Mouse (Mus musculus) lung, embryonic 16.5 days (tissue): ENCODE measurements around the gene Cd320. TPM values are rescaled to one million over a fixed set of nuclear protein-coding genes. Genes with fewer than 3 reads are reported as not detected.
"Not testable (repeated sequence)": the region's sequence is repeated elsewhere in the genome, so short reads cannot be mapped to it uniquely, and the experiment has no call there.

ENCODE experiments used
- ATAC-seq: fragments of 200-750 bp; cut with Nextera tagmentation; 2 replicates; pipeline ENCODE4 v1.8.0; 2017; ENCODE audit warnings: low read depth, mild to moderate bottlenecking, moderate library complexity
- H3K27ac ChIP-seq: fragments of 300-500 bp; sonication (generic); 2 replicates; pipeline ENCODE4 v1.5.1; 2014; ENCODE audit warnings: mild to moderate bottlenecking, control low read depth, low read length
- H3K27me3 ChIP-seq: fragments of 300-500 bp; sonication (generic); 2 replicates; pipeline ENCODE4 v1.6.1; 2014; ENCODE audit warnings: low read depth, low read length, mixed read lengths; ENCODE audit not compliant: control insufficient read depth, insufficient read depth
- H3K36me3 ChIP-seq: fragments of 300-500 bp; sonication (generic); 2 replicates; pipeline ENCODE4 v1.6.1; 2014; ENCODE audit warnings: low read length; ENCODE audit not compliant: control insufficient read depth, insufficient read depth
- H3K4me1 ChIP-seq: fragments of 300-500 bp; sonication (generic); replicated peaks from 2 replicates; pipeline ENCODE4 v1.6.1; 2014; ENCODE audit warnings: low read length, mixed read lengths; ENCODE audit not compliant: control insufficient read depth, insufficient read depth
- H3K4me2 ChIP-seq: fragments of 300-500 bp; sonication (generic); 2 replicates; pipeline ENCODE4 v1.6.1; 2014; ENCODE audit warnings: low read depth, low read length, control low read depth
- H3K4me3 ChIP-seq: fragments of 300-500 bp; sonication (generic); 2 replicates; pipeline ENCODE4 v1.5.1; 2014; ENCODE audit warnings: mild to moderate bottlenecking, low read length, control low read depth
- H3K9ac ChIP-seq: fragments of 300-500 bp; sonication (generic); 2 replicates; pipeline ENCODE4 v1.6.1; 2014; ENCODE audit warnings: low read length, control low read depth
- H3K9me3 ChIP-seq: fragments of 300-500 bp; sonication (generic); 2 replicates; pipeline ENCODE4 v1.6.1; 2016; ENCODE audit warnings: low read length; ENCODE audit not compliant: control insufficient read depth
- WGBS: fragments of 180-500 bp; shearing (Covaris S2); extraction: QIAGEN DNeasy Blood & Tissue Kit; methylation state at CpG from one replicate; pipeline ENCODE4 v1.1.7; 2014; 5-methylcytosine and 5-hydroxymethylcytosine counted together
- polyA plus RNA-seq: library from polyadenylated mRNA; unstranded; fragments of >200 nt; fragmentation: Nextera tagmentation; extraction: Ambion mirVana; gene quantifications from 2 replicates; pipeline ENCODE4 v1.2.1, GENCODE M21; 2015

Cd320 gene
- polyA plus RNA-seq, 1 experiment from 2014 or later: 63.4 TPM

DNA sequence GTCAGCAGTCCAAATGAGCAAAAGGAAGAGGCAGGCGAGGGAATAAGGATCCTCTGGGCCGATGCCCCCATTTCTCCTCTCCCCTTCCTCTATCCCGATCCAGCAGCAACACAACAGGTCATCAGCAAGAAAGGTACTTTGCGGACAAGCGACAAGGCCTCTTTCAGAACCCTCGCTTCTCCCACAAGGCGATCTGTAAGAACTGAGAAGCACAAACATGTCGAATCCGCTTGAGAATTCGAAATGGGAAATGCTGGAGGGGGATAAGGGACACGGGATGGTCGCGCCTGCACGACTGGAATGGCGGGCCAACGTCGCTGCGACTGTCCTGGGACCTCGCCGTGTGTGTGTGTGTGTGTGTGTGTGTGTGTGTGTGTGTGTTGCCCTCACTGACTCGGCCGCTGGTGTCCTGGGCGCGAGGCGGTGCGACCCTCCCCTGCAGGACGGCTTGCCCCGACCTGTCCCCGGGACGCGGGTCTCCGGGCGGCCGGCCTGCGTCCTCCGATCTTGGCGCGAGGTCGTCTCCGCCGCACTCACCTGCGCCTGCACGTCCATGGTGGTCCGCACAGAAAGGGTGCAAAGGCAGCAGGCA, 47.1 kb downstream of the Cd320 start:
- Histone ChIP-seq H3K4me3 (peak overlapping the region; percentile 65), H3K9ac (peak overlapping the region; percentile 70), H3K4me2 (peak overlapping the region; percentile 51), H3K27ac (peak overlapping the region; percentile 51)
- ATAC-seq: peak; percentile 26
- 0% methylated on average over 41 of the region's 44 CpGs for WGBS
- H3K9me3 ChIP-seq, H3K27me3 ChIP-seq, H3K36me3 ChIP-seq, H3K4me1 ChIP-seq: not testable (repeated sequence)

- Histone ChIP-seq H3K27ac (peak within 1 kb of the TSS; percentile 51), H3K9ac (peak within 1 kb of the TSS; percentile 70), H3K36me3 (peaks cover 8% of the 10 kb centered on the region), H3K4me3 (peak within 1 kb of the TSS; percentile 65), H3K9me3 (no peaks in the 10 kb centered on the region), H3K27me3 (no peaks in the 10 kb centered on the region), H3K4me2 (peak within 1 kb of the TSS; percentile 51), H3K4me1 (peaks cover 9% of the 10 kb centered on the region)
- peak; percentile 99 for ATAC-seq
- WGBS: under 1% methylated on average over 49 of the region's 49 CpGs
Measured at GRCm38 (mm10) chr17:33890533-33891059, 47.7 kb downstream of the Cd320 start, which contains the start of gene Kifc1. TSS of gene Kifc1 (minus strand) at chr17:33890661.

- no peak overlapping the region for H3K4me2 ChIP-seq
- WGBS: 60% methylated on average over 2 of the region's 2 CpGs
- H3K9ac ChIP-seq: no peak overlapping the region
Measured at GRCm38 (mm10) chr17:33891357-33891756, 48.5 kb downstream of the Cd320 start.

DNA sequence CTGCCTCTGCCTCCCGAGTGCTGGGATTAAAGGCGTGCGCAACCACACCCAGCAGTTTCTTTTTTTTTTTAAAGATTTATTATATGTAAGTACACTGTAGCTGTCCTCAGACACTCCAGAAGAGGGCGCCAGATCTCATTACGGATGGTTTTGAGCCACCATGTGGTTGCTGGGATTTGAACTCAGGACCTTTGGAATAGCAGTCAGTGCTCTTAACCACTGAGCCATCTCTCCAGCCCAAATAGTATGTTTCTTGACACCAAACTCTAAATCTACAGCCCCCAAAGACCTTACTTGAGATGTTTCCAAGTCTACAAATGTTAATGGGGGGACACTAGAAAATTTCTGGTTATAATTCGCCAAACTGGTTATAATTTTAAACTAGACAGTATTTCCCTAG, 49.0 kb downstream of the Cd320 start:
- 66% methylated on average over 6 of the region's 6 CpGs for WGBS
- not testable (repeated sequence) for H3K9ac ChIP-seq, H3K9me3 ChIP-seq, H3K4me3 ChIP-seq, H3K36me3 ChIP-seq, H3K27ac ChIP-seq, H3K4me2 ChIP-seq, H3K4me1 ChIP-seq, H3K27me3 ChIP-seq, ATAC-seq

More at GRCm38 (mm10) chr17:33891357-33891756, 48.5 kb downstream of the Cd320 start:
- Histone ChIP-seq H3K27me3 (no peaks in the 10 kb centered on the region), H3K4me3 (no peak overlapping the region), H3K27ac (no peak overlapping the region), H3K4me1 (peaks cover 9% of the 10 kb centered on the region), H3K36me3 (0 out of 2 replicates have a peak, but pooled peaks cover under 1% of the 10 kb centered on the region), H3K9me3 (no peaks in the 10 kb centered on the region)
- ATAC-seq: no peak

- Histone ChIP-seq H3K27me3 (no peaks in the 10 kb centered on the region), H3K9ac (no peak overlapping the region), H3K4me1 (peaks cover 9% of the 10 kb centered on the region), H3K4me3 (no peak overlapping the region), H3K9me3 (no peaks in the 10 kb centered on the region), H3K27ac (no peak overlapping the region), H3K36me3 (no peaks in the 10 kb centered on the region), H3K4me2 (no peak overlapping the region)
- 24% methylated on average over 7 of the region's 7 CpGs for WGBS
- no peak for ATAC-seq
Measured at GRCm38 (mm10) chr17:33892429-33892828, 49.5 kb downstream of the Cd320 start.

DNA sequence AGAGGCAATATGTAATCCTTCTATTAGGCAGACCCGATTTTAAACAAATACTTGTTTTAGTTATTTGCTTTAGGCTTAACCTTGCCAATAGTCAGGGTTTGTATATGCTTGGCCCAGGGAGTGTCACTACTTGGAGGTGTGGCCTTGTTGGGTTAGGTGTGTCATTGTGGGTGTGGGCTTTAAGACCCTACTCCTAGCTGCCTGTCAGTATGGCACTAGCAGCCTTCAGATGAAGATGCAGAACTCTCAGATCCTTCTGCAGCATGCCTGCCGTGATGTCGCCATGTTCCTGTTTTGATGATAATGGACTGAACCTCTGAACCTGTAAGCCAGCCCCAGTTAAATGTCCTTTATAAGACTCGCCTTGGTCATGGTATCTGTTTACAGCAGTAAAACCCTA, 50.1 kb downstream of the Cd320 start:
- WGBS: 62% methylated on average over 4 of the region's 4 CpGs

GRCm38 (mm10) chr17:33897114-33897794, 54.4 kb downstream of the Cd320 start:
- Histone ChIP-seq H3K36me3 (no peaks in the 10 kb centered on the region), H3K4me3 (no peak overlapping the region), H3K9me3 (no peaks in the 10 kb centered on the region), H3K4me1 (no peaks in the 10 kb centered on the region), H3K27me3 (no peaks in the 10 kb centered on the region), H3K9ac (no peak overlapping the region), H3K27ac (no peak overlapping the region), H3K4me2 (no peak overlapping the region)
- no peak for ATAC-seq
- 36% methylated on average over 6 of the region's 6 CpGs for WGBS

More for the DNA sequence above, 50.1 kb downstream of the Cd320 start:
- not testable (repeated sequence) for H3K4me3 ChIP-seq, H3K4me1 ChIP-seq, ATAC-seq, H3K9ac ChIP-seq, H3K4me2 ChIP-seq, H3K27ac ChIP-seq, H3K36me3 ChIP-seq, H3K27me3 ChIP-seq, H3K9me3 ChIP-seq

GRCm38 (mm10) chr17:33898193-33898592, 55.3 kb downstream of the Cd320 start:
- H3K36me3 ChIP-seq, H3K27me3 ChIP-seq, H3K4me1 ChIP-seq, H3K27ac ChIP-seq, ATAC-seq, H3K9me3 ChIP-seq, H3K9ac ChIP-seq, H3K4me3 ChIP-seq, H3K4me2 ChIP-seq: not testable (repeated sequence)
- 72% methylated on average over 4 of the region's 4 CpGs for WGBS
